Mouse (Mus musculus) G1E (cell line): ENCODE measurements around the gene Camta1. TPM values are rescaled to one million over a fixed set of nuclear protein-coding genes. Genes with fewer than 3 reads are reported as not detected.

Experiments used
- ATAC-seq: 2 replicates; pipeline ENCODE4 v1.8.0; 2016; ENCODE audit warnings: mild to moderate bottlenecking; ENCODE audit not compliant: insufficient number of reproducible peaks, poor library complexity, low FRiP score, severe bottlenecking; ENCODE audit errors: extremely low read depth
- DNase-seq: peaks from one replicate; pipeline ENCODE4 v3.0.0; 2012; ENCODE audit warnings: low spot score
- H3K27me3 ChIP-seq: 2 replicates; pipeline ENCODE4 v1.6.1; 2012; ENCODE audit warnings: mild to moderate bottlenecking, low read length, inconsistent platforms; ENCODE audit not compliant: insufficient read depth
- H3K36me3 ChIP-seq: replicated peaks from 2 replicates; pipeline ENCODE3; 2012; ENCODE audit warnings: mild to moderate bottlenecking, inconsistent platforms
- H3K4me1 ChIP-seq: 2 replicates; pipeline ENCODE4 v1.6.1; 2012; ENCODE audit warnings: low read depth, low read length, inconsistent platforms, mixed read lengths; ENCODE audit not compliant: insufficient read depth
- H3K4me3 ChIP-seq: 2 replicates; pipeline ENCODE4 v1.5.1; 2012; ENCODE audit warnings: low read depth, mild to moderate bottlenecking, inconsistent platforms, low read length, moderate library complexity, mixed read lengths
- H3K9me3 ChIP-seq: replicated peaks from 2 replicates; pipeline ENCODE4 v1.6.1; 2012; ENCODE audit warnings: inconsistent platforms
- CTCF ChIP-seq: IDR thresholded peaks from 2 replicates; pipeline ENCODE4 v1.5.1; 2012; ENCODE audit warnings: low read depth, low read length, inconsistent platforms, mixed read lengths
- GATA1 ChIP-seq: IDR thresholded peaks from 2 replicates; pipeline ENCODE4 v1.6.1; 2012; ENCODE audit warnings: borderline replicate concordance, low read length, inconsistent platforms, mixed read lengths
- GATA2 ChIP-seq: IDR thresholded peaks from 2 replicates; pipeline ENCODE4 v1.6.1; 2012; ENCODE audit warnings: low read depth, low read length, inconsistent platforms, borderline replicate concordance
- POLR2AphosphoS5 ChIP-seq: IDR thresholded peaks from 2 replicates; pipeline ENCODE4 v1.6.1; 2012; ENCODE audit warnings: low read depth, low read length, inconsistent platforms; ENCODE audit not compliant: insufficient replicate concordance
- TAL1 ChIP-seq: conservative IDR thresholded peaks from 2 replicates; pipeline ENCODE4 v1.6.1; 2012; ENCODE audit warnings: low read depth, low read length, inconsistent platforms, mixed read lengths
- polyA plus RNA-seq: library from polyadenylated mRNA; stranded (reverse); fragments of >175 nt; gene quantifications from 2 replicates; pipeline ENCODE4 v1.2.3, GENCODE M21; 2012
- total RNA-seq, 2 experiments: library from RNA; stranded (forward) in 1 of 2; stranded (reverse) in 1 of 2; fragments of 200-1000 nt in 1 of 2; fragments of >200 nt in 1 of 2; fragmentation: Nextera tagmentation in 1 of 2; gene quantifications; 2 replicates each; pipeline ENCODE4 v1.2.3; 2014 to 2017

The Camta1 gene
- total and polyA plus RNA-seq, 3 experiments: 10.8 to 113 (median 25.7) TPM

DNA sequence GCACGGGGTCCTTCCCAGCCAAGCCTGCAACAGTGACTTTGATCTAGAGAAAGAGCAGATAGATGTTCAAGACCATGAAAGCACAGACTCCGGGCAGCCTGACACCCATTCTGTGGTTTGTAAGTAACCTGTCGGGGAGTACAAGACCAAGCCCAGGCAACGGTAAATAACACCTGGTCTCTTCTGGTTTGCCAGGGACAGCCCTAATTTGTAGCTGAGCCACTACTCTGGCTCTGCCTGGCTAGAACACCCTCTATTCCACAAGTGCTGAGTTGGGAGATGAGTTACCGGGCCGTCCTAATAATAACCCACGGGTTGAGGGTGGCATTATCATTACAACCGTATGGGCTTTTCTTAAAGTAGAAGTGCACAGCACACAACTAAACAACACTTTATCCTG lies 954.6 kb downstream of the Camta1 start:
- Histone ChIP-seq H3K9me3 (0 out of 2 replicates have a peak, but pooled peaks cover 3% of the 10 kb centered on the region), H3K4me1 (peaks cover 67% of the 10 kb centered on the region)
- TF ChIP-seq TAL1 (no peak), GATA2 (no peak), GATA1 (no peak), POLR2AphosphoS5 (no peak), CTCF (no peak)

DNA sequence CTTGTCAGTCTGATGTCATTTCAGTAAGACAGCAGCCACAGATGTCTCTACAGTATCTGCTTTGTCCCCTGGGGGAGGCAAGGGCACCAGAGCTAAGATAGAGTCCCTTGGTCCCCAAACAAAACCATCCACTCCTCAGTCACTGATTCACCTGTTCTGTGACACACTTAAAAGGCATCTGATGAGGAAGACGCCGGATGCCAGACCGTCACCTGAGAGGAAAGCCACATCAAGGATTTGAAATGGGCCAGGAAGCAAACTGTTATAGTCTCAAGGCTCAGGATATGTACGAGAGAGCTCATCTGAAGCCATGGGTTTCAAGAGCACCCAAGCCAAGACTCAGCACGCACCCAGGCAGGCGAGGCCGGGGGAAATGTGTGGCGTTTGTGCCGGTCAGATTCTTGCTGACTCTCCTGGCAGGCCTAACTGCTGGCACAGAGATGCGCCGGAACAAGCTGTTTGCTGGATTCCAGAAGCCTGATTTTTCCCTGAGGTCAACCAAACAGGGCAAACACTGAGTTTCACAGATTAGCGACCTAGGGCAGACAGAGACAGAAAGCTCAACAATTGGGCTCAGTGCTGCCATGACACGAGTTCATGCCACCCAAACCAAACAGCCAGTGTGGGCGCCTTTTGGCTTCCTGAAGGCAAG lies 958.5 kb downstream of the Camta1 start:
- Histone ChIP-seq H3K9me3 (no peaks in the 10 kb centered on the region), H3K4me1 (peaks cover 71% of the 10 kb centered on the region), H3K4me3 (no peak overlapping the region), H3K36me3 (peaks cover 93% of the 10 kb centered on the region), H3K27me3 (no peaks in the 10 kb centered on the region)
- TF ChIP-seq GATA2: no peak
- TF ChIP-seq GATA1: no peak
- TF ChIP-seq POLR2AphosphoS5: no peak
- no peak for TF ChIP-seq TAL1
- no peak for TF ChIP-seq CTCF
- ATAC-seq (no peak), DNase-seq (no peak)

More for the DNA sequence above, 954.6 kb downstream of the Camta1 start:
- ATAC-seq (no peak), DNase-seq (no peak)
- Histone ChIP-seq H3K27me3 (no peaks in the 10 kb centered on the region), H3K36me3 (peaks cover 66% of the 10 kb centered on the region), H3K4me3 (no peak overlapping the region)

DNA sequence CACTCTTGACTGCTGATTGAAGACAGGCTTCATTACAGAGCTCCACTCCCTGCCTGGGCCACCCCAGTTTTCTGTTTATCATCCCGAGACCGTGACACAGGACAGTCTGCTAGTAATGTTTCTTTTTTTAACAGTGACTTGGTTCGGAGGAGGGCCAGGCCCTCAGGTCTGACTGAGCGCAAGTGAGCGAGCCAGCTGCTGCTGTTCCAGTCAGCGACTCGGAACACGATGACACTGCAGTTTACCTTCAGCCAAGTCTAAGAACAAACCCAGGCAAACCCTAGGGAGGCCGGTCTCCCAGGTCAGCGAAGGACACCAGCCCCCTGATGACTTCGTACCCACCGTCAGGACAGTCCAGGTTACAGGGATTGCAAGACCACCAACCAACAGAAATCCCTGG lies 959.6 kb downstream of the Camta1 start:
- DNase-seq: no peak
- ATAC-seq: peak; percentile 38; the same call in 1 of the 2 replicates
- peaks cover 67% of the 10 kb centered on the region for H3K4me1 ChIP-seq
- peaks cover 93% of the 10 kb centered on the region for H3K36me3 ChIP-seq
- H3K27me3 ChIP-seq: no peaks in the 10 kb centered on the region
- TF ChIP-seq GATA1 (no peak), POLR2AphosphoS5 (no peak)
- peak overlapping the region; percentile 44; the same call in 1 of the 2 replicates for H3K4me3 ChIP-seq
- no peaks in the 10 kb centered on the region for H3K9me3 ChIP-seq

DNA sequence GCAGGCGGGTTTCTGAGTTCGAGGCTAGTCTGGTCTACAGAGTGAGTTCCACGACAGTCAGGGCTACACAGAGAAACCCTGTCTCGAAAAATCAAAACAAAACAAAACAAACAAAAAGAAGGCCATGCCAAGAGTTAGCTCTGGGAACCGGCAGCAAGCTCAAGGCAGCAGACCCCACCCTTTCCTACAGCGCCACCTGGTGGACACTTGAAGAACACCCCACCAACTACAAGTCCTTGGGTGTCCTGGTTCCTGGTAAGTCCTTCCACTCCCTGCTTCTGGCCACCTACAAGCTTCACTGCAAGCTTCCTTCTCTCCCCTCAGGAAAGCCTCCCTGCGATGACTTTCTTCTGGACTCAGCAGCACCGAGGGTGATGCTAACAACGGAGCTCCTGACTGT lies 960.0 kb downstream of the Camta1 start:
- Histone ChIP-seq H3K36me3 (peaks cover 93% of the 10 kb centered on the region), H3K27me3 (no peaks in the 10 kb centered on the region), H3K4me3 (no peak overlapping the region; the same call in 1 of the 2 replicates), H3K9me3 (no peaks in the 10 kb centered on the region), H3K4me1 (peaks cover 65% of the 10 kb centered on the region)
- 0 out of 2 replicates have a peak, but pooled peaks have one; percentile 30 for ATAC-seq
- no peak for TF ChIP-seq GATA2
- no peak for TF ChIP-seq POLR2AphosphoS5
- peak; percentile 87 for TF ChIP-seq CTCF
- TF ChIP-seq GATA1: no peak
- TF ChIP-seq TAL1: no peak
- DNase-seq: peak; percentile 67

DNA sequence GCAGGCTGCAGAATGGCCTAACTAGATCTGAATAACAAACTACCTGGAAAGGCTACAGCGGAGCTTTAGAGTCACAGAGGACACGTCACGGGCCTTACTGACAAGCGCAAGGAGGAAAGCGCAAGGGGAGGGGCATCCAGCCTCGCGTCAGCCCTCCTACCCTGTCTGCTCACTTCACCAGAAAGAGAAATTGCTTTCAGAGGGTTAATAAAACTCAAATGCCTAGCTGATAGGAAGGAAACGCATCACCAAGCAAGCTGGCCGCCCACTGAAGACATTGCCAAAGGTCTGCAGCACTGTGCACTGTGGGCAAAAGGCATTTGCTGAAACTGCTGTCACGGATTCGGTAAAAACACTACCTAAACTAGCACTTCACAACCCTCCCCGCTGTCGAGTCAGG lies 961.2 kb downstream of the Camta1 start:
- Histone ChIP-seq H3K4me3 (no peak overlapping the region), H3K27me3 (no peaks in the 10 kb centered on the region), H3K36me3 (peaks cover 96% of the 10 kb centered on the region), H3K9me3 (no peaks in the 10 kb centered on the region), H3K4me1 (peaks cover 71% of the 10 kb centered on the region)
- ATAC-seq (no peak), DNase-seq (no peak)
- no peak for TF ChIP-seq GATA2
- no peak for TF ChIP-seq GATA1
- TF ChIP-seq CTCF: no peak
- no peak for TF ChIP-seq POLR2AphosphoS5
- TF ChIP-seq TAL1: no peak

DNA sequence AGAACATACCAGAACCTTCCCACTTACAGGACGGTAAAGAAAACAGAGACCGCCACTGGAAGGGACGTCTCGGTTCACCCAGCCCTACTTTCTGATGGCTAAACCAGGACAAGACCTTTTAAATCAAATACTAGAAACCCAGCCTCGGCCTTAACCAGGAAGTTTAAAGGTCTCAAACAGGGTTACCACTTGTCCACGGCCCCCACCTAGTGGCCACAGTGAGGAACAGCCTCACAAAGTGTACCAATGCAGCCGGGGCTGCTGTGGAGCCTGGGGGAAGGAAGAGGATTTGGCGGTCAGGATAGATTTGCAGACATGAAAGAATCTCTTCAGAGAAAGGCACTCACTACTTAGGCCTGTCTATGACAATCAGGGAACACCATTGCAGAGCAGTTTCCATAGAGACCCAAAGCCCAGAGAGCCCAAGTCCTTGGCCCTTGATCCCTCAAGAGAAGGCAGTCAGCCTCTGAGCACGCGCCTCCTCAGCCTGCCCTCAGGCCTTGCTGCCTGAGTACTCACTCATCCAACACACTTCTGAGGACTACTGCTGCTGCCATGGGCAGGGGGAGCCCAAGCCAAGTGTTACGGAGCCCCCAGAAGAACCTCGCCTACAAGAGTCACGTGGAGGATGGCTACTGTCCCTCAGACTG lies 962.8 kb downstream of the Camta1 start:
- Histone ChIP-seq H3K4me3 (no peak overlapping the region), H3K27me3 (no peaks in the 10 kb centered on the region), H3K4me1 (peaks cover 75% of the 10 kb centered on the region), H3K9me3 (no peaks in the 10 kb centered on the region), H3K36me3 (peaks cover 87% of the 10 kb centered on the region)
- peak; percentile 79 for DNase-seq
- TF ChIP-seq CTCF: peak; percentile 72; the same call in 1 of the 2 replicates
- TF ChIP-seq GATA2: no peak
- ATAC-seq: peak; percentile 42; the same call in 1 of the 2 replicates
